Mouse (Mus musculus) layer of hippocampus, adult 9-10 months (tissue): ENCODE measurements around the gene Exoc8.

Source experiments
- DNase-seq: peaks from one replicate; pipeline ENCODE4 v3.0.0; 2022; ENCODE audit warnings: low spot score

Exoc8 gene

DNA sequence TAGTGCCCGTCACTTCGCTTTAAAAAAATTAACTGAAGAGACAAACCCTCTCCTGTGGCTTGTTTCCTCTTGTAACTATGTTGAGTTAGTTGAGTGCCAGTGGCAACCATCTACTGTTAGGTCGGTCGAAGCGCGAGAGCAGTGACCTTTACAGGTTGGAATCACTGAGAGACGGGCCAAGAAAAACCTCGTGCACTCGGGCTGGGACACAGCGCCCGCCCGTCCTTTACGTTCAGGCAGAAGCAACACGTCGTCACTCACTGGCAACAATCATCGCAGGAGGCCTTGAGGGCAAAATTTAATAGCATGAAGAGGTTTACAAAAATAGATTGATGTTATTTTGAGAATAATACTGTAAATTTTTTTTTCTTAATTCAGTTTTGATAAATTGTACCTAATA, 12.4 kb upstream of the Exoc8 start:
- no peak for DNase-seq

DNA sequence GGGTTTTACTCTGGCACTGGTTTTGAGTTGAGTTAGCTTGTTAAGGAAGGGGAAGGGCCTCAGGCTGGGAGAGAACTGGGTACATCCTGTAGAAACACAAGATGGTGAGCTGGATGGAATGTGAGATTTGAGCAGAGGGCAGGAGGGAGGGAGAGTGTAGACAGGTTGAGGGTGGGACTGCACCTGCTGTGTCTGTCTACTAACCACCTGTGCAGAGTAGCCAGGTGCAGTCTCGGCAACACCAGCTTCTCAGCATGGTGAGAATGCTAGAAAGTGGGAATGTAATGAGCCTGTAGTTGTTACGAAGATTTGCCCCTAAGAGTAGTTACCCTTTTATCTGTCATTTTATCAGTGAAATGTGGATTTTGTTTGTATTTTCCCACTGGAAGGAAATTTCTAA, 8.0 kb upstream of the Exoc8 start:
- DNase-seq, result no peak

DNA sequence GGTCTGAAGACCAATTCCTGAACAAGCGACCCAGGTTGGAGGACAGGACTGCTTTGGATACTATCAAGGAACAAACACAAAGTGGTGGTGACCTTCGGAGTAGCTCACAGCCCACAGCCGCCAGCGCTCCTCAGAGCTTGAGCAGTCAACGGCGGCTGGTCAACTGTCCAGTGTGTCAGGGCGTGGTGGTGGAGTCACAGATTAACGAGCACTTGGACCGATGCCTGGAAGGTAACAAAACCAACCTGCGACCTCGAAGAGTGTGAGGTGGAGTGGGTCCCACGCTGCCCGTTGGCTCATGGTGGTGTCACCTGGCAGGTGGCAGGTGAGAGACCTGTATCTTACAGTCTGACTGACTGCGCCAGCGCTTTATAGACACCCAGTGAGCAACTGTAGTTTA, 5.7 kb upstream of the Exoc8 start:
- DNase-seq, result no peak

DNA sequence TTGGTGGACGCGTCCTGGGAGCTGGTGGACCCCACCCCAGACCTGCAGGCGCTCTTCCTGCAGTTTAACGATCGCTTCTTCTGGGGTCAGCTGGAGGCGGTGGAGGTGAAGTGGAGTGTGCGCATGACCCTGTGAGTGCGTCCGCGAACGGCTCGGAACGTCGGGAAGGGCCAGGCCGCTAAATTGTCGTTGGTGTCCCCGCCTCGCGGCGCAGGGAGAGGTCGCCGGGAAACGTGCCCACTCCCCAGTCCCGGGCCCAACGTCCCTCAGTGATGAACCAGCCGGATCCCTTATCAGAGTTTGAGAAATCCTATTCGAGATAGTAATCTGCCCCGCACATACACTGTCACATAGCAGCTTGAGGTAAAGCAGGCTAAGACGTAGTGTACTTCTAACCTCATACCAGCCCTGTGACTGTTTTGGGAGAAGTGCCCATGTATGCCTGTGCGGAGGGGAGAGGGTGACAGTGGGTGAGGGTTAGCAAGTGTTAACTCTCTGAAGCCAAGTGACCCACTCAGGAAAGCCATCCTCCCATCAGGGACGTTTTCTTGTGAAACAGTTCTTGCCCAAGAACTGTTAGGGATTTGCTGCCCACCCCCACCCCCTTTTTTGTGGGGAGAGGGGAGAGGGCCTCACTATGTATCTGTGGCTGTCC, 873 bp upstream of the Exoc8 start:
- no peak for DNase-seq

DNA sequence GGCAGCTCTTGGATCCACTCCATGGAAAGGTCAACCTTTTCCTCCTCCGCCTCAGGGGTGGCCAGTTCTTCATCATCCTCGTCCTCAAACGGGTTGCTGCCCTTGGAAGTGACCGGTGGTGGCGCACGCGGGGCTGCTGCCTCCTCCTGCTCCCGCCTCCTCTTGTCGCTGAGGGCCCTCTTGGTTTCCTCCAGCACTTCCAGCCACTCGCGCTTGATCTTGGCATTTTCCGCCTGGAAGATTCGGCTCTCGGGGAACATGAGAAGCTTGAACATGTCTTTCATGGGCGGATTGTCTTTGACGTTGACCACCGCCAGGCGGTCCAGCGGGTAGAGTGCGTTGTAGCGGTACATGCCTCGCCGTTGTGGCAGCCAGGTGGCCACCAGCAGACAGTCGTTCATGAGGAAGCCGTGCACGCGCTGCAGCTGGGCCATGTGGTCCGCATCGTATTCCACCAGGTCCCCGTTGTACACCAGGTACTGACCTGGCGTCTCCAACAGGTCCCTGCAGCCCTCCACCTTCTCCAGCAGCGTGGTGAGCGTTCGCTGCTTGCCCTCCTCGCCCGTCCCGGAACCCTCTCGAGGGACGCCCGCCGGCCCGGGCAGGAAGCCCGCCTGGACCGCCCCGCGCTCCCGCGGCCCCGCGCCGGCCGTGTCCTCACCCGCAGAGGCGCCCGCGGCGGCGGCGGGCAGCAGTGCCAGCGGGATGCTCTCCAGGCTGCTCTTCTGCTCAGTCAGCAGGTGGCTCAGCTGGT, 696 bp downstream of the Exoc8 start:
- no peak for DNase-seq

DNA sequence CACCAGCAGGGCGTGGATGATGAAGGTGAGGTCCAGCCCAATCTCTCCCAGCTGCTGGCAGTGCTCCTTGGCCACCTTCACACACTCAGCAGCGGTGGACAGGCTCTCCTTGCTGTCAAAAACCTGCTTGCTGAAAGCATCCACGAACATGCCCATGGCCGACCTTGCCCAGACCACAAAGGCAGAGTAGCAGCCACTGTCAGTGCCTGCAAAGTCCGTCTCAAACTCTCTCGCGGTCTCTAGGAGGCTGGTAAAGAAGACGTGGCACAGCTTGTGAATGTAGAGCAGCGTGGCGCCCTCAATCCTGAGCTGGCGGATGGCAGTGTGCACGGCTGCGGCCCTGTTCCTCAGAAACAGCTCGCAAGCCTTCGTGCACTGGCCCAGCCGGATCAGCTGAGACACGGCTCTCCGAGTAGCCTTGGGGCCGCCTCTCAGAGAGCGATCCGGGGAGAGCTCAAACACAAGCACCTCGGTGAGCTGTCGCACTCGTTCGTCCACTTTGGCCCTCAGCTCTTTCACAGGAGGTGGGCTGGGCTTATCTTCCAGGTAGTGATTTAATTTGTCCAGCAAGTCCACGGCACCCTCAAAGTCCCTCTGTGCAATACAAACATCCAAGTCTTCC, 1.4 kb downstream of the Exoc8 start:
- DNase-seq, result no peak

DNA sequence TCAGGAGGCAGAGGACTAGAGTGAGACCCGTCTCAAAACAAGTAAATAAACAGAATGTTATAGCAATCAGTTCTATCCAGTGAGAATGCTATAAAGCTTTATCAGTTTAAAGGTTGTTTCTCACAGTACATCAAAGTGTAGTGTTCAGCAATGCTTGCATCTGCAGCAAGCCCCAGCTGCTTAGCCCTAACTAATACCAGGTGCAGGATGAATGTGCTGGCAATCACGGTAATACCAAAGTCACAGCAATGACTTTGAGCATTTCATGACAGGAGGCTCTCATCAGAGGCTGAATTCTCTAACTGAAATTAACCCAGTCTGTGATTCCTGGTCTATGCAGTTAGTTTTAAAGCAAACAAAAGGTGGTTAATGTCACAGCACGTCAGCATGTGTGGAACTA, 4.9 kb downstream of the Exoc8 start:
- DNase-seq, result no peak

DNA sequence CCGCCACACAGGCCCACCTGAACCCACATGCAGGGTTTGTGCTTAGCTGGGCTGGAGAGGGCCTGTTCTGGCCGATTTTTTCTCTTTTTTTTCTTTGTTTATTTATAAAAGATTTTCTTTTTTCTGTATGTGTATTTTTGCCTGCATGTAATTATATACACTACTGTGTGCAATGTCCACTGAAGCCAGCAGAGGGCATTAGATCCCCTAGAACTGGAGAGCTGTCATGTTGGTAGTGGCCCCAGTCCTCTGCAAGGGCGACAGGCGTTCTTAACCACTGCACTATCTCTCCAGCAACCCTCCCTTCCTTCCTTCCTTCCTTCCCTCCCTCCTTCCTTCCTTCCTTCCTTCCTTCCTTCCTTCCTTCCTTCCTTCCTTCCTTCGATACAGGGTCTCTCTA, 9.1 kb downstream of the Exoc8 start:
- no peak for DNase-seq

DNA sequence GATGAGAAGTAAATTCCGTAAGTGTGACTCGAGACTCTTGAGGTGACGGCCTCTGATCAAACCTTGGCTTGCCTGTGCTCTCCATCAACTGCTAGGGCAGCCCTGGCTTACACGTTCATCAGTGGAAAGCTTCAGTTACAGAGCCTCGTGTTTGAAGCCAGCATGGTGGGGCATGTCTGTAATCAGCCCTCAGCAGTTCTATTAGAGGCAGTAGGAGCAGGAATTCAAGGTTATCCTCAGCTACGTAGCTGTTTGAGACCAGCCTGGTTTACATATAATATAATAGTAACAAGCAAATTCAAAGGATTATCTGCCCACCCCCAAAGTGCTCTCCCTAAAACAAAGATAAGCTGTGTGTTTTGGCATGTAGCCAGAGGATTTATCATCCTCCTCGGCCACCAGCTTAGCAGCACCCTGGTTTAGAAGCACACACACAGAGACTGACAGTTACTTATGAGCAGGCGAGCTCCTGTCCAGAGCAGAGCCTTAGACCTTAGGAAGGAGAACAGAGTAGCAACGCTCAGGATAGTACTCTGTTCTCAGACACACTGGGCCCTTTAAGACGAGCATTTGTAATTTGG, 18.5 kb downstream of the Exoc8 start:
- DNase-seq, result no peak

DNA sequence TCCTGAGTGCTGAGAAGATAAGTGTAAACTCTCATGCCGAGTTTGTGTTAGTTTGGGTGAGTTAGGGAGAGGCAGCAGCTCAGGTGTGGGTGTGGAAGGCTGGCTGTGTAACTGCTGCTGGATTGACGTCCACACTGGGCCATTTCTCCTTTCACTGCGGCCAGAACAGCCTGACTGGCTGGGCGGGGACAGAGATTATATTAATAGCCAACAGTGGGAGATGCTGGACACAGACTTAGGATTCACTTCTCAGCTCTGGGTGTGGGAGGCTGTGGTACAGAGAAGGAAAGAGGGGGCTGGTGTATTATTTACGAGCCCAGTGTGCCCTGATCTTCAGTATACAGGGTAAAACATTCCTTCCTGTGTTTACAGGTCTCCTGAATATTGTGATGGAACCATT, 19.4 kb downstream of the Exoc8 start:
- no peak for DNase-seq

DNA sequence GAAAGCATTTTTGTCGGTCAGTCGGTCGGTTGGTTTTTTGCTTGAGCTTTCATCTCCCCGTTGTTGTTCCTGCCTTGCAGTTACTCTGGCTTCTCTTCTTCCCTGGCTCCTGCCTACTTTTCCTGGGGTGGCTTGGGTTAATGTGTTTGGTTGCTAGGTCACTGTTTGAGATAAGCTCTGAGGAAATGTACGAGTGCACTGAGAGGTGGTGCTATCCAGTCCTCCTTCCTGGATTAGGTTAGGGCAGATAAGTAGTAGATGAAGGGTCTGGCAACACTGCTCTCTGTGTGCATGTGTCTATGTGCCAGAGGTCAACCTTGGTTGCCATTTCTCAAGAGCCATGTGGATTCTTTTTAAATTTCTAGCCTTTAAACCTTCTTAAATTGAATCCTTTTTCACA, 24.8 kb downstream of the Exoc8 start:
- DNase-seq, result no peak

DNA sequence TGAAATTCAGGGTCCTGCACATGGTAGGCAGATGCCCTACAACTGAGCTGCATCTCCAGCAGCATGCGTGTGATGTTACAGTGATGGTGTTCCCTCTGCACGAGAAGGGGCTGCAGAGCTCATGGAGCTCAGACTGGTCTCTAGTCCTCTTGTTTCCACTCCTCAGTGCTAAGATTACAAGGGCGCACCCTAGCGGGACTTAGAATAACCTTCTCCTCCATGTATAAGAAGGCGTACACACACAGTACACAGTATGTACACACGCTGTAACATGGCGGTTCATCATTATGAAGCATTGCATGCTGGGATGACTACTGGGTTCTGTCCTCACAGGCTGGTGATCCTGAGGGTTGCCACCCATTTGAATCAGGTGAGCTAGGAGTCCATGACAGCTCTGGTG, 25.4 kb downstream of the Exoc8 start:
- DNase-seq, result no peak

DNA sequence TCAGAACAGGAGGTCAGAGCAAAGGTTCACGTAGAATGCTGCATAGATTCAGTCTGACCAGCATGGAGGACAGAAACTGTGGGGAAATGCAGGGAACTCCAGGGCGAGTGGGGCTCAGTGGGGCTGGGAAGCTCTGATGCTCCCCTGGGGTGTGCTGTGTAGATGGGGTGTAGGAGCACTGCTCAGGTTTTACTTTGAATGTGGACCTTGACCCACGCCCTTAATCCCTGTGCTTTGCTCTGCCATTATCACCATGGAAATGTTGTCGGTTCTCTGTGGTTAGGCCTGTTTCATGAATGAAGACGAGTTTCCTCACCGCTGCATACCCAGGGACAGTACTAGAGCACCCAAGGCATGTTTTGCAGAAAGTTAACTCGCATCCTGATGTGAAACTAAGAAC, 26.0 kb downstream of the Exoc8 start:
- DNase-seq, result no peak

DNA sequence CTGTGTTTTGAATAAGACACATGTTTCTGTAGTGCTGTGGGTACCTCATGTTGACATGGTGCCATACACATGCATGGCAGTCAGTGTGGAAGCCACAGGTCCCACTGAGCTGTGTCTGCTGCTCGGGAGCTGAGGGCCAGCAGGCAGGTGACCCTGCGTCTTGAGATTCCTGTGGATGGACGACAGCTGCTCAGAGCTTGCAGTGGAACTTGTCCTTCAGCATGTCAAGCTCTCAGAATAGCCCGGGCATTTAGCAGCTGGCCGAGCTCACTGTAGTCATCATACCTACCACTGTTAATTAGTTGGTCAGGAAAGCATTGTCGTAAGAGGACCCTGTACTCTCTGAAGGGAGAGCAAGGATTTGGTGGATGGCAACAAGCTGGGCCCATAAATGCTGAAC, 27.8 kb downstream of the Exoc8 start:
- no peak for DNase-seq

DNA sequence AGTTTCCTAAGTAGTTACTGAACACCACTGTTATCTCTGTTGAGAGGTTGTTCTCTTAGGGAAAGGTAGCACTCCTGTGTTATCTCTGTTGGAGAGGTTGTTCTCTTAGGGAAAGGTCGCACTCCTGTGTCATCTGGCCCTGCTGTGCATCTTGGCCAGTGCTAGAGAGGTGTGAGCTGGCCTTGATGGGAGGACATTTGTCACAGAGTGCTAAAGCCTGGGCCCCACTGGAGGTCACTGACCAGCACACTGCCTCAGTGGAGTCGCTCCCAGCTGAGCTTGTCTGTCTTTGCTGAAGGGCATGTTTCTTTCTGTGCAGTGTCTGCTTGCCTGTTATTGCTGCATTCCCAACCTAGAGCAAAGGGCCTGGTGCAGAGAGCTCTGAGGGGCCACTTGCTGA, 30.4 kb downstream of the Exoc8 start:
- DNase-seq, result no peak

DNA sequence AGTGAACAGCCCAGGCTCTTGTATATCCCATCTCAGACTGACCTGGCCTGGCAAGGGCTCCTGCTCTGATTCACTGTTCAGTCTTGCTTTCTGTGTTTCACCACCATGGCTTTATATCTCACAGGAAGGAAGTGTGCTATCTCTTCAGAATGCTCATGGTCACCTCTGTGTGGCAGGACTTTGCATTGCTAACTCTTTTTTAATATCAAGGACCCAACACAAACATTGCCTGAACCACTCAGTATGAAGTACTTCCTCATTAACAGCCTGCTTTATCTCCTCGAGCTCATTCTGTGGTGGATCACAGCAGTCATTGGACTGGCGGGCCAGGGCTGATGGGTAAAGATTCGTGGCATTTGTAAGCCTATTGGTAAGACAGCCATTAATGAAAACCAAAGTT, 30.8 kb downstream of the Exoc8 start:
- DNase-seq, result no peak

DNA sequence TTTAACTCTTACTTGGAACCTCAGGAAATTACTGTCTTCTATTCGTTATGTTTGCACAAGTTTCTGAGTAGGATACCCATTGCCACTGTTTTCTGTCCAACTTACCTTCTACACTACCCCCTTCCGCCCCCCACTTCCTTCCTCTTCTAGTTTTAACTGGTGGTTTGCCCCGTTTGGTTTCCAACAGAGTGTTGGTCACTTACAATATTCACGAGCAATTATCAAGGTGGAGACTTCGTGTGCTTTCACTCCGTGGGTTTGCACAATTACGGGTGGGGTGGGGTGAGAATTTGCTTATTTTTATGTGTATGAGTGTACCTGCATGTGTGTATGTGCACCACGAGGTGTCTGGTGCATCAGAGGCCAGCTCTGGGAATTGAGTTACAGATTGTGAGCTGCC, 33.8 kb downstream of the Exoc8 start:
- no peak for DNase-seq

DNA sequence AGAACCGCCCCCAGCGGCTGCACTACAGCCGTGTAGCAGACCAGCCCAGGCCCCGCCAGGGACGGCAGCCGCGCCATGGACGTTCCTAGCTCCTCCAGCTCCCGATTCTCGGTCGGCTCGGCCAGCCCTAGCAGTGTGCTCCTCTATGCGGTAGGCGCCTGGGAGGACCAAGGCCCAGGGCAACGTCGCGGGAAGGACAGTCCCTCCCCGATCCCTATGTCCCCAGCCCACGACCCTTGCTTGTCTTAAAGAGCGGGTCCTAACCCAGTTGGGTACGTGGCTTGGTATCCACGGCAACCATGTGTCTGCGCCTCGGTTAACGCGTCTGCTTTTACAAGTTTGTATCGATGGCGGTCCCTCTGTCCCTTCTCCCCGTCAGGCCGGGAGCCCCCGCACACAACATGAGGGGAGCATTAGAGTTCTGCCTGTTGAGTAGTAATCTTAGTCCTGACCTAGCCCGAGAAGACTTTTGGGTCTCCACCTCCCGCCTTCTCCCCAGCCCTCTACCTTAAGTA, 34.3 kb downstream of the Exoc8 start:
- DNase-seq, result peak; percentile 9

DNA sequence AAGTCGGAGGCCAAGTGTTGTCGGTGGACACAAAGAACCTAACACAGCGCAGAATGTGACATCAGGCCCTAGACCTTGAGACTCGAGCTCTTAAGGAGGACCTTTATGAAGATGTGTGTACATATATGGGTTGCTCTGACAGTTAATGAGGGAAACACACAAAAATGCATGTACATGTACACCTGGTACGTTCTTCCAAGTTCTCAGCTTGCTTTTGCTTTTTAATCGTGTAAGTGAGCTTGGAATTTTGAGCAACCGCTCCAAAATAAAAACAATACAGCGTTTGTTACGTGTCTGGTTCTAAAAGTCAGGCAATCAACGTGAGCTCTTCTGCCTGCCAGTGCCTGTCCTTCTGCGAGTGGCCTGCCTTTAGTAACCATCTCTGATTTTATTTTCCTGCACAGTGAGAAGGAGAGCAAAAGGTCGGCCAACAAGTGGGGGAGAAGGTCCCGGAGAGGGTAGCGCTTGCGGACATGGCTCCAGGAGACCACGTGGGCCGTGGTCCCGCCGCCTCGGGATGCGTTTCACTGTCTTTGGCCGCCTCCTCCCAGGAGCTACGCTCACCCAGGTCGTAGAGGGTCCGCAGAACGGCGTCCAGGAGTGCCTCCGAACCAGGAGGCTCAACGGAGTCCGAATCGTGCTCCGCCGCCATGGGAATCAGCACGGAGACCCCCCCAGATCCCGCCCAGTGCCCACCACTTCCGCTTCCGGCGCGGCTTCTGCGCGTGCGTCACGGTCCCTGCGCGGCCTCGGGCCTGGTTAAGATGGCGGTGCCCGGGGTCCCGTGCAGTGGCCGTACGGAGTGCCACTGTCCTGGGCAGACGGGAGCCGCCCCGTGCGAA, 35.0 kb downstream of the Exoc8 start, which contains the start of the genes Gnpat and 2810004N23Rik:
Gene Gnpat, plus strand, starts transcription at position 713 of the 842 bp plus-strand sequence.
Gene 2810004N23Rik, minus strand, starts transcription at position 800 of the 842 bp plus-strand sequence.
- peak; percentile 82 for DNase-seq

DNA sequence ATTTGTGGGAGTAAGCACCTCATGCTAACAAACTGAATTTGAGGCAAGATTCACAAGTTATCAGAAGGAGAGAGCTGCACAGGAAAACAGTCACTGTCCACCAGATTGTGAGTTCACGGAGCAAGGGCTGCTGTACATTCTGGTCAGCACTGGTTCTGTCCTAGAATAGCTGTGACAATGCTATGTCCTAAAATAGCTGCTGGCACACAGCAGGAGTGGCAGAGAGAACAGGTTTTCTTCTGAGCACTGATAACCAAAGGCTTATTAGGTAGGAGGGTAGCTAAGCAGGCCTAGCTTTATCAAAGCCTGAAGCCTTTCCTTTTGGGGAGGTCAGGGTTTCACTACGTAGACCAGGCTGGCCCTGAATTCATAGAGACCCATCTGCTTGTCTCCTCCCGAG, 37.3 kb downstream of the Exoc8 start:
- DNase-seq, result no peak

DNA sequence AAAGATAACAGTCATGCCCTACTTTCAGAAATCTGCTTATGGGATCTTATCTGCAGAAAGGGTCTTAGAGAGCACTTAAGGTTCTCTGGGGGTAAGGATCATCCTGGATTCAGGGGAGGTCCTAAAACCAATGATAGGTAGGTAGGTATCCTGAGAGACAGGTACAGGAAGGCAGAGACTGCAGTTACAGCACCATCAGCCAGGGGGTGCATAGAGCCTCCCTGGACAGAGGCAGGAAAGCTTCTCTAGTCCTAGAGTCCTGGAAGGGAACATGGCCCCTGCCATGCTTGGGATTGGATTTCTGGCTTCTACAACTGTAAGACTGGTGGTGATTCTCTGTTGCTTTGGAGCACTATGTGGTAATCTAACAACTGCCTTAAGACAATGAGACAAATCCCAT, 38.0 kb downstream of the Exoc8 start:
- no peak for DNase-seq

DNA sequence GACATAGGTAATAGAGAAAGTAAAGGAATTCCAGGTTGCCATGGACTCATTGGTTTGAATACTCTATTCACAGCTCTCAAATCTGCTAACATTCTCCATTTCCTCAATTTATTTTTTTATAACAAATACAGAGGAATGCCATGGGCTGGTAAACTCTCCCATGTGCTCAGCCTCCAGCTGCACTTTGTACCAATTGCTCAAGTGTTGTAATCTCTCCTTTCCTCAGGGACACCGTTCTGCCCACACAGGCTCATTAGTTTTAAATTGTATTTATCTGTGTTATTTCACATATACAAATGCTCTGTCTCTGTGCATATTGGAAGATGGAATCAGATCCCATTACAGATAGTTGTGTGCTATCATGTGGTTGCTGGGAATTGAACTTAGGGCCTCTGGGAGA, 44.0 kb downstream of the Exoc8 start:
- DNase-seq, result no peak
